Mouse (Mus musculus) MEL (cell line): Measurements from ENCODE around the gene Gm6096. TPM values are rescaled to one million over a fixed set of nuclear protein-coding genes. Genes with fewer than 3 reads are reported as not detected.
"Not testable (repeated sequence)": the region's sequence is repeated elsewhere in the genome, so short reads cannot be mapped to it uniquely, and the experiment has no call there.

Source experiments
- DNase-seq: peaks from one replicate; pipeline ENCODE4 v3.0.0; 2011; ENCODE audit warnings: low read depth, low spot score
- H3K27ac ChIP-seq: 2 replicates; pipeline ENCODE4 v1.5.1; 2012; ENCODE audit warnings: low read depth, mild to moderate bottlenecking, control low read depth, low read length, moderate library complexity; ENCODE audit not compliant: control insufficient read depth
- H3K27me3 ChIP-seq, 2 experiments: fragments of 150-350 bp in 1 of 2; sonication (generic) in 1 of 2; 2 replicates each; pipeline ENCODE4 v1.6.1; 2012; ENCODE audit warnings: low read length in 2 of 2, mild to moderate bottlenecking in 2 of 2, improper control_type of control experiment in 1 of 2, moderate library complexity in 1 of 2; ENCODE audit not compliant: insufficient read depth in 2 of 2, control insufficient read depth in 1 of 2
- H3K36me3 ChIP-seq, 2 experiments: 2 replicates each; pipeline ENCODE4 v1.6.1; 2012 to 2014; ENCODE audit warnings: low read length in 2 of 2, improper control_type of control experiment in 1 of 2, inconsistent platforms in 1 of 2, mild to moderate bottlenecking in 1 of 2; ENCODE audit not compliant: insufficient read depth in 2 of 2, control insufficient read depth in 1 of 2
- H3K4me1 ChIP-seq, 2 experiments: fragments of 150-350 bp in 1 of 2; sonication (generic) in 1 of 2; 2 replicates each; pipeline ENCODE4 v1.6.1; 2012; ENCODE audit warnings: low read length in 2 of 2, improper control_type of control experiment in 1 of 2, mild to moderate bottlenecking in 1 of 2; ENCODE audit not compliant: insufficient read depth in 2 of 2, control insufficient read depth in 1 of 2
- H3K4me3 ChIP-seq, 2 experiments: fragments of 150-350 bp in 1 of 2; sonication (generic) in 1 of 2; 2 replicates each; pipeline ENCODE4 v1.5.1; 2012; ENCODE audit warnings: low read depth in 2 of 2, low read length in 2 of 2, mild to moderate bottlenecking in 2 of 2, moderate library complexity in 2 of 2, control low read depth in 1 of 2, improper control_type of control experiment in 1 of 2; ENCODE audit not compliant: control insufficient read depth in 1 of 2, insufficient read depth in 1 of 2
- H3K79me2 ChIP-seq: 2 replicates; pipeline ENCODE4 v1.6.1; 2012; ENCODE audit warnings: mild to moderate bottlenecking, low read length, moderate library complexity; ENCODE audit not compliant: control insufficient read depth, poor library complexity, insufficient read depth
- H3K9ac ChIP-seq: 2 replicates; pipeline ENCODE4 v1.6.1; 2012; ENCODE audit warnings: low read depth, mild to moderate bottlenecking, control low read depth, low read length, moderate library complexity; ENCODE audit not compliant: control insufficient read depth, poor library complexity, severe bottlenecking
- H3K9me3 ChIP-seq: fragments of 150-350 bp; sonication (generic); replicated peaks from 2 replicates; pipeline ENCODE4 v1.6.1; 2012; ENCODE audit warnings: mild to moderate bottlenecking, low read length, improper control_type of control experiment, moderate library complexity; ENCODE audit not compliant: insufficient read depth
- BHLHE40 ChIP-seq: IDR thresholded peaks from 2 replicates; pipeline ENCODE4 v1.6.1; 2012; ENCODE audit warnings: low read depth, mild to moderate bottlenecking, inconsistent platforms, low read length, improper control_type of control experiment, borderline replicate concordance
- CHD1 ChIP-seq: IDR thresholded peaks from 2 replicates; pipeline ENCODE4 v1.6.1; 2012; ENCODE audit warnings: low read depth, mild to moderate bottlenecking, inconsistent platforms, low read length, improper control_type of control experiment
- CHD2 ChIP-seq: IDR thresholded peaks from 2 replicates; pipeline ENCODE4 v1.6.1; 2011; ENCODE audit warnings: low read length, improper control_type of control experiment
- E2F4 ChIP-seq: IDR thresholded peaks from 2 replicates; pipeline ENCODE4 v1.6.1; 2011; ENCODE audit warnings: low read depth, low read length, improper control_type of control experiment, borderline replicate concordance
- EP300 ChIP-seq, 2 experiments: IDR thresholded peaks; 2 replicates each; pipeline ENCODE4 v1.6.1; 2011; ENCODE audit warnings: improper control_type of control experiment in 2 of 2, low read length in 2 of 2, low read depth in 1 of 2, mild to moderate bottlenecking in 1 of 2
- MAFK ChIP-seq: IDR thresholded peaks from 2 replicates; pipeline ENCODE4 v1.6.1; 2011; ENCODE audit warnings: low read depth, mild to moderate bottlenecking, low read length, improper control_type of control experiment, borderline replicate concordance
- MYB ChIP-seq: IDR thresholded peaks from 2 replicates; pipeline ENCODE4 v1.6.1; 2011; ENCODE audit warnings: mild to moderate bottlenecking, low read depth, low read length, improper control_type of control experiment
- NELFE ChIP-seq: IDR thresholded peaks from 2 replicates; pipeline ENCODE4 v1.6.1; 2011; ENCODE audit warnings: low read depth, low read length, improper control_type of control experiment
- POLR2AphosphoS2 ChIP-seq: IDR thresholded peaks from 2 replicates; pipeline ENCODE4 v1.6.1; 2011; ENCODE audit warnings: low read length, improper control_type of control experiment
- TBP ChIP-seq: IDR thresholded peaks from 2 replicates; pipeline ENCODE4 v1.8.0; 2011; ENCODE audit warnings: low read depth, low read length, improper control_type of control experiment
- UBTF ChIP-seq: IDR thresholded peaks from 2 replicates; pipeline ENCODE4 v1.6.1; 2012; ENCODE audit warnings: low read depth, mild to moderate bottlenecking, inconsistent platforms, low read length, improper control_type of control experiment, moderate library complexity, borderline replicate concordance; ENCODE audit not compliant: insufficient read depth
- USF1 ChIP-seq: IDR thresholded peaks from 2 replicates; pipeline ENCODE4 v1.6.1; 2014; ENCODE audit warnings: low read depth, mild to moderate bottlenecking, inconsistent platforms, low read length, improper control_type of control experiment, moderate library complexity
- USF2 ChIP-seq, 2 experiments: IDR thresholded peaks; 2 replicates each; pipeline ENCODE4 v1.6.1; 2011 to 2012; ENCODE audit warnings: improper control_type of control experiment in 2 of 2, low read length in 2 of 2, borderline replicate concordance in 1 of 2, inconsistent platforms in 1 of 2, low read depth in 1 of 2, mild to moderate bottlenecking in 1 of 2; ENCODE audit not compliant: insufficient read depth in 1 of 2
- ZKSCAN1 ChIP-seq: IDR thresholded peaks from 2 replicates; pipeline ENCODE4 v1.6.1; 2012; ENCODE audit warnings: low read depth, mild to moderate bottlenecking, inconsistent platforms, low read length, improper control_type of control experiment, moderate library complexity
- polyA plus RNA-seq, 2 experiments: library from polyadenylated mRNA; stranded (reverse) in 1 of 2; unstranded in 1 of 2; fragments of >175 nt in 1 of 2; fragments of >200 nt in 1 of 2; gene quantifications; 2 replicates each; pipeline versions ENCODE4 v1.2.1 to v1.2.4; 2012; ENCODE audit warnings: low replicate concordance in 2 of 2, low read depth in 1 of 2; ENCODE audit not compliant: insufficient read length in 2 of 2, insufficient read depth in 1 of 2, missing spikeins in 1 of 2
- total RNA-seq: library from RNA; depleted of rRNA; stranded (reverse); fragments of 300-350 nt; gene quantifications from 2 replicates; pipeline ENCODE4 v1.2.3, GENCODE M21; 2012; rRNA removed

Gm6096 gene
- total RNA-seq (not detected in 2 replicates), polyA plus RNA-seq (not detected)

GRCm38 (mm10) chr7:34250738-34251137 lies at the start of gene Gm6096:
Gene Gm6096, plus strand, starts transcription at chr7:34251038.
- no peak within 1 kb of the TSS for H3K27ac ChIP-seq
- TF ChIP-seq TBP: no peak
- TF ChIP-seq USF2 (IDR thresholded peaks at IDR 0.05; ENCODE audit: borderline replicate concordance in 1 of 2, insufficient read depth in 1 of 2, low read depth in 1 of 2, low read length in 2 of 2): no peak
- no peak for TF ChIP-seq EP300 (IDR thresholded peaks at IDR 0.05; ENCODE audit: low read depth in 1 of 2, low read length in 2 of 2)
- no peak for TF ChIP-seq CHD1
- TF ChIP-seq MYB: no peak
- no peak for TF ChIP-seq MAFK
- TF ChIP-seq UBTF: no peak

GRCm38 (mm10) chr7:34202147-34202546 lies 48.7 kb upstream of the Gm6096 start:
- not testable (repeated sequence) for H3K27ac ChIP-seq, H3K4me1 ChIP-seq, H3K4me3 ChIP-seq, H3K36me3 ChIP-seq, H3K9me3 ChIP-seq, H3K9ac ChIP-seq, H3K27me3 ChIP-seq, H3K79me2 ChIP-seq, DNase-seq

More at GRCm38 (mm10) chr7:34250738-34251137, at the start of gene Gm6096:
- peaks cover 2% of the 10 kb centered on the region in 2 experiments; a peak in 2 of 4 replicates for H3K36me3 ChIP-seq
- DNase-seq: no peak
- no peaks in the 10 kb centered on the region for H3K27me3 ChIP-seq
- no peaks in the 10 kb centered on the region for H3K9me3 ChIP-seq
- no peak within 1 kb of the TSS for H3K4me3 ChIP-seq
- peaks cover 0 to 9% of the 10 kb centered on the region in 2 experiments; a peak in 2 of 4 replicates for H3K4me1 ChIP-seq
- H3K9ac ChIP-seq: no peak within 1 kb of the TSS
- no peaks in the 10 kb centered on the region for H3K79me2 ChIP-seq

GRCm38 (mm10) chr7:34206331-34206730 lies 44.5 kb upstream of the Gm6096 start:
- no peak overlapping the region for H3K4me3 ChIP-seq
- H3K79me2 ChIP-seq: no peaks in the 10 kb centered on the region
- TF ChIP-seq USF2 (IDR thresholded peaks at IDR 0.05; ENCODE audit: borderline replicate concordance in 1 of 2, insufficient read depth in 1 of 2, low read depth in 1 of 2, low read length in 2 of 2) (no peak), ZKSCAN1 (no peak), NELFE (no peak), E2F4 (no peak), USF1 (no peak), POLR2AphosphoS2 (no peak), BHLHE40 (no peak), CHD2 (no peak)
- H3K36me3 ChIP-seq: peaks cover 0 to 11% of the 10 kb centered on the region in 2 experiments; a peak in 2 of 4 replicates
- no peaks in the 10 kb centered on the region for H3K9me3 ChIP-seq
- H3K4me1 ChIP-seq: no peaks in the 10 kb centered on the region
- no peak overlapping the region for H3K9ac ChIP-seq
- DNase-seq: no peak
- no peak overlapping the region for H3K27ac ChIP-seq
- H3K27me3 ChIP-seq: no peaks in the 10 kb centered on the region
